Mouse (Mus musculus) neural tube, embryonic 10.5 days (tissue): ENCODE data around the gene Il1rl2.

Experiments
- DNase-seq: peaks from one replicate; pipeline ENCODE4 v3.0.0-alpha.2; 2017; ENCODE audit warnings: low spot score; ENCODE audit errors: extremely low spot score

Il1rl2 gene

GRCm38 (mm10) chr1:40324955-40325702 lies 719 bp downstream of the Il1rl2 start:
- peak; percentile 29 for DNase-seq

GRCm38 (mm10) chr1:40325711-40326327 lies 1.4 kb downstream of the Il1rl2 start:
- peak; percentile 47 for DNase-seq

- DNase-seq: no peak
Observed at GRCm38 (mm10) chr1:40327604-40328003, 3.2 kb downstream of the Il1rl2 start.

GRCm38 (mm10) chr1:40329526-40329925 lies 5.1 kb downstream of the Il1rl2 start:
- no peak for DNase-seq

GRCm38 (mm10) chr1:40330181-40330580 lies 5.8 kb downstream of the Il1rl2 start:
- no peak for DNase-seq

- no peak for DNase-seq
Observed at GRCm38 (mm10) chr1:40339346-40339745, 14.9 kb downstream of the Il1rl2 start.

- no peak for DNase-seq
Observed at GRCm38 (mm10) chr1:40340102-40340501, 15.7 kb downstream of the Il1rl2 start.

GRCm38 (mm10) chr1:40352158-40352903 lies 27.9 kb downstream of the Il1rl2 start:
- no peak for DNase-seq

GRCm38 (mm10) chr1:40352904-40353286 lies 28.5 kb downstream of the Il1rl2 start:
- no peak for DNase-seq

GRCm38 (mm10) chr1:40354665-40355064 lies 30.3 kb downstream of the Il1rl2 start:
- DNase-seq: no peak

GRCm38 (mm10) chr1:40355431-40355843 lies 31.0 kb downstream of the Il1rl2 start:
- no peak for DNase-seq

GRCm38 (mm10) chr1:40355904-40356521 lies 31.6 kb downstream of the Il1rl2 start:
- DNase-seq: no peak

GRCm38 (mm10) chr1:40357921-40358320 lies 33.5 kb downstream of the Il1rl2 start:
- DNase-seq: no peak

GRCm38 (mm10) chr1:40358351-40358750 lies 33.9 kb downstream of the Il1rl2 start:
- DNase-seq: no peak

- DNase-seq: no peak
Observed at GRCm38 (mm10) chr1:40358771-40359181, 34.4 kb downstream of the Il1rl2 start.

GRCm38 (mm10) chr1:40359731-40360130 lies 35.3 kb downstream of the Il1rl2 start:
- DNase-seq: no peak

GRCm38 (mm10) chr1:40360969-40361368 lies 36.6 kb downstream of the Il1rl2 start:
- no peak for DNase-seq

- no peak for DNase-seq
Observed at GRCm38 (mm10) chr1:40361596-40361995, 37.2 kb downstream of the Il1rl2 start.

- DNase-seq: no peak
Observed at GRCm38 (mm10) chr1:40362784-40363183, 38.4 kb downstream of the Il1rl2 start.

- DNase-seq: no peak
Observed at GRCm38 (mm10) chr1:40372951-40373350, 48.5 kb downstream of the Il1rl2 start.

- no peak for DNase-seq
Observed at GRCm38 (mm10) chr1:40375148-40375547, 50.7 kb downstream of the Il1rl2 start.

GRCm38 (mm10) chr1:40376745-40377144 lies 52.3 kb downstream of the Il1rl2 start:
- no peak for DNase-seq
